Mouse (Mus musculus) embryonic facial prominence, embryonic 14.5 days (tissue): ENCODE data around the gene Nus1. TPM values are rescaled to one million over a fixed set of nuclear protein-coding genes. Genes with fewer than 3 reads are reported as not detected.

ENCODE experiments used
- ATAC-seq: fragments of 200-750 bp; cut with Nextera tagmentation; 2 replicates; pipeline ENCODE4 v1.8.0; 2017; ENCODE audit warnings: low read depth, moderate number of reproducible peaks, moderate TSS enrichment
- DNase-seq: peaks from one replicate; pipeline ENCODE4 v3.0.0-alpha.2; 2015; ENCODE audit warnings: low spot score
- H3K27ac ChIP-seq: fragments of 300-500 bp; sonication (generic); replicated peaks from 2 replicates; pipeline ENCODE4 v1.5.1; 2014; ENCODE audit warnings: low read depth, mild to moderate bottlenecking, low read length, moderate library complexity
- H3K27me3 ChIP-seq: fragments of 300-500 bp; sonication (generic); replicated peaks from 2 replicates; pipeline ENCODE4 v1.6.1; 2014; ENCODE audit warnings: low read length; ENCODE audit not compliant: control insufficient read depth, insufficient read depth
- H3K36me3 ChIP-seq: fragments of 300-500 bp; sonication (generic); 2 replicates; pipeline ENCODE4 v1.6.1; 2014; ENCODE audit warnings: low read length, mixed read lengths; ENCODE audit not compliant: control insufficient read depth, insufficient read depth
- H3K4me1 ChIP-seq: fragments of 300-500 bp; sonication (generic); 2 replicates; pipeline ENCODE4 v1.6.1; 2014; ENCODE audit warnings: antibody characterized with exemption, low read length; ENCODE audit not compliant: control insufficient read depth, insufficient read depth
- H3K4me2 ChIP-seq: fragments of 300-500 bp; sonication (generic); 2 replicates; pipeline ENCODE4 v1.6.1; 2014; ENCODE audit warnings: low read depth, mild to moderate bottlenecking, low read length, moderate library complexity, mixed read lengths
- H3K4me3 ChIP-seq: fragments of 300-500 bp; sonication (generic); 2 replicates; pipeline ENCODE4 v1.5.1; 2014; ENCODE audit warnings: low read depth, mild to moderate bottlenecking, low read length
- H3K9ac ChIP-seq: fragments of 300-500 bp; sonication (generic); 2 replicates; pipeline ENCODE4 v1.6.1; 2014; ENCODE audit warnings: low read depth, mild to moderate bottlenecking, low read length, moderate library complexity, mixed read lengths
- H3K9me3 ChIP-seq: fragments of 300-500 bp; sonication (generic); 2 replicates; pipeline ENCODE4 v1.6.1; 2016; ENCODE audit warnings: low read length; ENCODE audit not compliant: control insufficient read depth
- WGBS: fragments of 180-500 bp; shearing (Covaris S2); extraction: QIAGEN DNeasy Blood & Tissue Kit; methylation state at CpG from one replicate; pipeline ENCODE4 v1.1.7; 2014; 5-methylcytosine and 5-hydroxymethylcytosine counted together
- polyA plus RNA-seq: library from polyadenylated mRNA; unstranded; fragments of >200 nt; fragmentation: Nextera tagmentation; extraction: Ambion mirVana; gene quantifications from 2 replicates; pipeline ENCODE4 v1.2.1, GENCODE M21; 2014

Nus1 gene
- polyA plus RNA-seq, 1 experiment from 2014 or later, result 16.6 TPM

DNA sequence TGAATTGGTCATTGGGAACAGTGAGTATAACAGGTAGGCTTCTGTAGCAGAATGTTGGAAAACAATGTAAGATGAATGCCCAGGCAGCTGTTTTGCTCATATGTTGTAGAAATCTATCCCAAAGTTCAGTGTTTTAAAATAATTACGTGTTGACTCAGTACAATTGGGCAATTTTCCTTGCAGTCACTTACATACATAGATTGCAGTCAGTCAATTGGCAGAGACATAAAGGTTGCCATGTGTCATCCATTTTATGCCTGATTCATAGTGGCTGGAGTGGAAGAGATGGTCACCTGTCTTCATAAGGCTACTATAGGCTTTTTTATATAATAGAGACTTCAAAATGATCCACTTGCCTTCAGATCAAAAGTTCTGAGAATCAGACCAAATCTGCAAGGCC lies 3.2 kb downstream of the Nus1 start:
- H3K9ac ChIP-seq, result no peak overlapping the region
- peaks cover 15% of the 10 kb centered on the region for H3K4me1 ChIP-seq
- H3K4me3 ChIP-seq, result no peak overlapping the region
- H3K9me3 ChIP-seq, result no peaks in the 10 kb centered on the region
- no peak for ATAC-seq
- no peaks in the 10 kb centered on the region for H3K27me3 ChIP-seq
- 94% methylated on average over 1 of the region's 1 CpGs for WGBS
- no peak overlapping the region for H3K4me2 ChIP-seq
- no peak for DNase-seq
- H3K27ac ChIP-seq, result no peak overlapping the region
- H3K36me3 ChIP-seq, result no peaks in the 10 kb centered on the region

DNA sequence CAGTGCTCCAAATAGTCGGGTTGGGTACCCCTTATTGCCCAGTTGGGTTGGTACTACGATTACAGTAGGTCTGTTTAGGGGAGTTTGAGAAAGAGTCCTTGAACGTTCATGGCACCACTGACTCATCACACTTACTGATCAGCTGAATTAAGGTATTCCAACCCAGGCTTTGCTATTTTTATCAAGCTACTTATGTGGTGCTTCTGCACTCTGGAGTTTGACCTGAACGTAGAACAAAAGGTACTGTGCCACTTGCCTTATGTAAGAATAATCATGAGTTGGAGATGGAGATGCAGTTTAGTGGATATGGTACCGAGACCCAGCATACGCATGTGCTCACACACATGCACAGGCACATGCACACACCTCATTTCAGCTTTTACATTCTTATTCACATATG lies 4.4 kb downstream of the Nus1 start:
- no peak overlapping the region for H3K9ac ChIP-seq
- H3K9me3 ChIP-seq, result no peaks in the 10 kb centered on the region
- 91% methylated on average over 6 of the region's 6 CpGs for WGBS
- H3K36me3 ChIP-seq, result no peaks in the 10 kb centered on the region
- DNase-seq (no peak), ATAC-seq (no peak)
- H3K4me1 ChIP-seq, result peaks cover 10% of the 10 kb centered on the region
- no peak overlapping the region for H3K4me3 ChIP-seq
- no peak overlapping the region for H3K27ac ChIP-seq
- H3K27me3 ChIP-seq, result no peaks in the 10 kb centered on the region
- no peak overlapping the region for H3K4me2 ChIP-seq

DNA sequence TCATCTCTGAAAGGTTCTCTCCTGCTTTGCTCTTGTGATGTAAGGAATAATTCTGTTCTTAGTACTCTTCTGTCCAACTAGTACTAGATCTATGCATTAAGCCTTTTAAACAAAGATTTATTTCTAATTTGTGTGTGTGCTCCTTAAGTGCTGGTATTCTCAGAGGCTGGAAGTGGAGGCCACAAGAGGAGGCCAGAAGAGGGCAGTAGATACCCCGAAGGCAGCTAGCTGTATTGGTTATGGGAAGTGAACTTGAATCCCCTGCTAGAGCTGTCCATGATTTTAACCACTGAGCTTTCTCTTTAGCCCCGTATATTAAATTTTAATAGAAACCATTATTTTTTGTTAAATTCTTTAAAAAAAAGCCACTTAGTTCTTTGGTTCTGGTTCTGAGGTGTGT lies 5.8 kb downstream of the Nus1 start:
- H3K27me3 ChIP-seq, result no peaks in the 10 kb centered on the region
- H3K36me3 ChIP-seq, result no peaks in the 10 kb centered on the region
- WGBS, result 79% methylated on average over 2 of the region's 2 CpGs
- no peak overlapping the region for H3K4me2 ChIP-seq
- no peak for DNase-seq
- no peak overlapping the region for H3K4me3 ChIP-seq
- H3K9me3 ChIP-seq, result no peaks in the 10 kb centered on the region
- H3K27ac ChIP-seq, result no peak overlapping the region
- peaks cover 9% of the 10 kb centered on the region for H3K4me1 ChIP-seq
- no peak for ATAC-seq
- no peak overlapping the region for H3K9ac ChIP-seq

DNA sequence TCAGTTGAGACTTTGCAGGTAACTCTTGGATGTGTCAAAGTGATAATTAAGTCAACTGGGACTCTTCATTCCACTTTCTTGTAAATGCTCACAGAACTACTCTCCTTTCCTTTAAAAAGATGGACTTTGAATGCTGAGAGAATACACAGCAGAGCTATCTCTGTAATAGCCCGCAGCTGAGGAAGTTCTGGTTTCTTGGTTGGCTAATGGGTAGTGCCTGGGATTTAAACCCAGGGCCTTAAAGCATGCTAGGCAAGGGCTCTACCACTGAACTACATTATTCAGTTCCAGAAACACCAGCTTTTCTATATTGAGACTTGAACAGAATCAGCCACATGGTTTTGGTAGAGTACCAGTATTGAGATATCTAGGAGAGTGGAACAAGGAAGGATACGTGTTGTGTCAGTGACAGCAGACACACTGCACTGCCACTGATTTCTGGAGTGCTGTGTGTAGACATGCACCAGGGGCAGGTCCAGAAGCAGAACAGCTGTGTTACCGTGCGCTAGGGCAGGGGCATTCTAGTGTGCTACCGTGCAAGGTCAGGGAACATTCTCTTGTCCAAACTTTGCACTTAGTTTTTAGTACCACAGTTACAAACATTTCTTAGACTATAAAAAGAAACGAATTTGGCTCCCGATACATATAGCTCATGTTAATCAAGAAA lies 9.1 kb downstream of the Nus1 start:
- no peaks in the 10 kb centered on the region for H3K9me3 ChIP-seq
- no peak for ATAC-seq
- no peak overlapping the region for H3K9ac ChIP-seq
- no peaks in the 10 kb centered on the region for H3K4me1 ChIP-seq
- no peak overlapping the region for H3K27ac ChIP-seq
- H3K4me3 ChIP-seq, result no peak overlapping the region
- DNase-seq, result no peak
- WGBS, result 86% methylated on average over 7 of the region's 7 CpGs
- peaks cover 18% of the 10 kb centered on the region for H3K36me3 ChIP-seq
- H3K27me3 ChIP-seq, result no peaks in the 10 kb centered on the region
- H3K4me2 ChIP-seq, result no peak overlapping the region

DNA sequence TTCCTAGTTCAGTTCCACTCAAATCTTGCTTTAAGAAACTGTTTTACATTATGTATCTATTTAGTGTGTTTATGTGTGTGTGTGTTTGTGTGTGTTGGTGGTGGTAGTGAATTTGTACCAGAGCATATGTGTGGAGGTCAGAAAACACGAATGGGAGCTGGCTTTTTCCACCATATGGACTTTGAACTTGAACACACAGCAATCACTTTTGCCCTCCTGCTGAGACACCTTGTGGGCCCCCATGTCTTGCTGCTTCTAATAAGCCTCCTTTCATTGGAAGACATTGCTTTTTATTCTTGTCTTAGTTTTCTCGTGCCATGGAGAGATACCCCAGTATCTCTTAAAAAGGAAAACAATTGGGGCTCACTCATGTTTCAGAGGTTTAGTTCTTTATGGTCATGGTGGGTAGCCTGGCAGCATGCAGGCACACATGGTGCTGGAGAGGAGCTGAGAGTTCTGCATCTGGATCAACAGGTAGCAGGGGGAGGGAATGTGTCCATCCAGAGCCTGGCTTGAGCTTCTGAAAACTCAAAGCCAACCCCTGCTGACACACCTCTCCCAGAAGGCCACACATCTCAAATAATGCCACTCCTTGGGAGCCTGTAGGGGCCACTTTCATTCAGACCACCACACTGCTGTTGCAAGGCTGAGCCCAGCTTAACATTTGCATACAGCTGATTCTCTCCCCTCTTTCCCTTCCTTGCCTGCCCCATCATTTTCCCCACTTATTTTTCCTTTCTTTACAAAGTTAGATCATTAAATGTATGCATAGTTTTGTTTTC lies 10.5 kb downstream of the Nus1 start:
- Histone ChIP-seq H3K4me3 (no peak overlapping the region), H3K36me3 (peaks cover 32% of the 10 kb centered on the region), H3K27me3 (no peaks in the 10 kb centered on the region), H3K9me3 (no peaks in the 10 kb centered on the region), H3K27ac (no peak overlapping the region), H3K4me2 (no peak overlapping the region), H3K9ac (no peak overlapping the region), H3K4me1 (no peaks in the 10 kb centered on the region)
- ATAC-seq (no peak), DNase-seq (no peak)
- WGBS, result 47% methylated on average over 2 of the region's 2 CpGs

DNA sequence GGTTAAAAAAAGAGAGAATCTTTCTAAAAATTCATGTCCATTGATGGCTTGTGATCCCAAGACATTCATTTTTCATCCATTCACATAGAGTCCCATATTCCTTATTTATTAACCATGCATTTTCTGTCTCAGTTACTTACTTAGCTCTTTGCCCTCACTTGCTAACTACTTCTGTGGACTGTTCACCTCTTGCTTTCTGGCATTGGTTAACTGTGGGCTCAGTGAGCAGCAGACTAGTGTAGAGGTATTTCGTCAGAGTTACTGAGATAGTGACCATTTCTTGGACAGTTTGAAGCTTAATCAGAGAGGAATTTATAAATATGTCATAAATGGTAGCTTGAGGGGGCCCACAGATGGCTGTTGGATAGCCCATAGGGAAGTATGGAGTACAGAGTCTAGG lies 13.6 kb downstream of the Nus1 start:
- Histone ChIP-seq H3K27me3 (no peaks in the 10 kb centered on the region), H3K4me1 (no peaks in the 10 kb centered on the region), H3K9ac (no peak overlapping the region), H3K36me3 (peaks cover 61% of the 10 kb centered on the region), H3K9me3 (no peaks in the 10 kb centered on the region), H3K27ac (no peak overlapping the region), H3K4me2 (no peak overlapping the region), H3K4me3 (no peak overlapping the region)
- WGBS, result 90% methylated on average over 1 of the region's 1 CpGs
- no peak for DNase-seq
- no peak for ATAC-seq

DNA sequence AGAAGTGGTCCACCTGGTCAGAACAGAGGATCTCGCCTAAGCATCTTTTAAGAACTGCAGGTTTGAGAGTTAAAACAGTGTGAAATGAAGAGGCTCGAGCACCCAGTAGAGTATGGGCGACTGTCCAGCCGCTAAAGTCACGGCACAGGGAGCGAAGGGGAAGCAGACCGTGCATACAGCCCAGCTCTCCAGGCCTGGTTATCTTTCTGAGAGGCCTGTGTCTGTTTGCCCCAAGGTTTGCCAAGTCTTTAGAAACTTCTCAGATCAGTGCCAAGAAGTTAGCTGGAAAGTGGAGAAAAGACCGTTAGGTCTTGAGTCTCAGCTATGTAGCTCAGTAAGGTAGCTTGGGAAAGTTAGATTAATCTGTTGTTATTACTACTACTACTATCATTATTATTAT lies 17.5 kb downstream of the Nus1 start:
- WGBS, result 95% methylated on average over 8 of the region's 8 CpGs
- Histone ChIP-seq H3K27ac (no peak overlapping the region), H3K36me3 (peaks cover 88% of the 10 kb centered on the region), H3K4me3 (no peak overlapping the region), H3K9me3 (no peaks in the 10 kb centered on the region), H3K4me2 (no peak overlapping the region), H3K9ac (no peak overlapping the region), H3K27me3 (no peaks in the 10 kb centered on the region), H3K4me1 (no peaks in the 10 kb centered on the region)
- no peak for DNase-seq
- ATAC-seq, result no peak

DNA sequence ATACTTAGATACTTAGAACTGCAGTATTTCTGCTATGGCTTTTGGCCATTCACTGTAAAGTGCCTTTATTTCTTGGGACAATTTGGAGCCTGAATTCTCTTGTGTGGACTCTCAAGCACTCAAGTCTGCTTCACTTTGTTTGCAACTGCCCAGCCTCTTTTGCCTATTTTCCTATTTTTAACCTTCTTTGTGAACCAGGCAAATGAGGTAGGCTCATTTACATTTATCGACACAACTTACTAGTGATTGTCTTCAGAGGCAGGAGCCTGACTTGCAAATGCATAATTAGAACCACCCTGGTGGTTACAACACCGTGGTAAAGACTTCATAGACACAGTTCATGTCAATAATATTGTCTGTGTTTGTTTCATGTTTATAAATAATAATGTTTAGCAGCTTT lies 43.3 kb downstream of the Nus1 start:
- H3K9me3 ChIP-seq, result no peaks in the 10 kb centered on the region
- ATAC-seq, result no peak
- H3K27ac ChIP-seq, result no peak overlapping the region
- whole genome bisulfite sequencing, result 59% methylated on average over 2 of the region's 2 CpGs
- H3K36me3 ChIP-seq, result no peaks in the 10 kb centered on the region
- no peak overlapping the region for H3K4me2 ChIP-seq
- no peaks in the 10 kb centered on the region for H3K27me3 ChIP-seq
- no peaks in the 10 kb centered on the region for H3K4me1 ChIP-seq
- no peak for DNase-seq
- no peak overlapping the region for H3K9ac ChIP-seq
- H3K4me3 ChIP-seq, result no peak overlapping the region
